Mouse (Mus musculus) olfactory bulb, adult 2 months (tissue): ENCODE results near the gene Dclk2.

Source experiments
- CTCF ChIP-seq: fragments of 200-500 bp; IDR thresholded peaks from 2 replicates; pipeline ENCODE4 v1.5.1; 2012; ENCODE audit warnings: low read depth, mild to moderate bottlenecking, low read length, moderate library complexity; ENCODE audit not compliant: insufficient read depth
- POLR2A ChIP-seq: fragments of 200-500 bp; IDR thresholded peaks from 2 replicates; pipeline ENCODE4 v1.6.1; 2012; ENCODE audit warnings: mild to moderate bottlenecking, low read depth, low read length, moderate library complexity; ENCODE audit not compliant: insufficient read depth

DNA sequence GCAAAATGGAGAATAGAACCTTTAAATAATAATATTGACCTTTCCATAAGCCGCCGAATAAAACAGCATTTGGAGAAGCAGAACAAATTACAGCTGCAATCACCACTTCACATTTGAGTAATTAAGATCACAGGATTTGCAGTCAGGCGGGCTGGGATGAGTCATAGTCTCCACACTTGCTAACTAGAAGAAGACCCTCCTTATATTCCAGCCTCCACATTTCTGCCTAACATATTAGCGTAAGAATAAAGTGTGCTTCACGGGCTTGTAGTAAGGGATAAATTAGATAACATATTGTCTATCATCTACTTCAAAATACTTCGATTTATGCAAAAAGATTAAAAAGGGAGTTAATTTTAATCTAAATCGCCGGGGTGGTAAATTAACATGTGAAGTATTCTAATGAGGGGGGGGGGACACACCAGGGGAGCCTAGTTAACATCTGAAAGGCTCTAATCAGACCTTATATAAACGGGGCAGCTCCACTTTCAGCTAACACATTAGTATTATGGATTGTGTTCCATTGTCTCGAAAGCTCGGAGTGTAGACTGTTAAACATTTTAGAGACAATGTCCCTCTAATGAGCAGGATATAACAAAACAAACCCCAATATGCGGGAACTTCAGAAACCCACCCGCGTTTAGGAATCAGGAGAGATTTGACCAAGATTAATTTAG lies 87.9 kb downstream of the Dclk2 start:
- TF ChIP-seq CTCF (no peak), POLR2A (no peak)
